Mouse (Mus musculus) G1E (cell line): ENCODE measurements around the gene Rapgef2.

Experiments
- CTCF ChIP-seq: IDR thresholded peaks from 2 replicates; pipeline ENCODE4 v1.5.1; 2012; ENCODE audit warnings: low read depth, low read length, inconsistent platforms, mixed read lengths
- GATA1 ChIP-seq: IDR thresholded peaks from 2 replicates; pipeline ENCODE4 v1.6.1; 2012; ENCODE audit warnings: borderline replicate concordance, low read length, inconsistent platforms, mixed read lengths

GRCm38 (mm10) chr3:79275856-79276645 lies 10.3 kb downstream of the Rapgef2 start:
- TF ChIP-seq GATA1 (no peak), CTCF (no peak)
